8 mouse cellular contexts compared by ENCODE assay signal in the genomic region with DNA sequence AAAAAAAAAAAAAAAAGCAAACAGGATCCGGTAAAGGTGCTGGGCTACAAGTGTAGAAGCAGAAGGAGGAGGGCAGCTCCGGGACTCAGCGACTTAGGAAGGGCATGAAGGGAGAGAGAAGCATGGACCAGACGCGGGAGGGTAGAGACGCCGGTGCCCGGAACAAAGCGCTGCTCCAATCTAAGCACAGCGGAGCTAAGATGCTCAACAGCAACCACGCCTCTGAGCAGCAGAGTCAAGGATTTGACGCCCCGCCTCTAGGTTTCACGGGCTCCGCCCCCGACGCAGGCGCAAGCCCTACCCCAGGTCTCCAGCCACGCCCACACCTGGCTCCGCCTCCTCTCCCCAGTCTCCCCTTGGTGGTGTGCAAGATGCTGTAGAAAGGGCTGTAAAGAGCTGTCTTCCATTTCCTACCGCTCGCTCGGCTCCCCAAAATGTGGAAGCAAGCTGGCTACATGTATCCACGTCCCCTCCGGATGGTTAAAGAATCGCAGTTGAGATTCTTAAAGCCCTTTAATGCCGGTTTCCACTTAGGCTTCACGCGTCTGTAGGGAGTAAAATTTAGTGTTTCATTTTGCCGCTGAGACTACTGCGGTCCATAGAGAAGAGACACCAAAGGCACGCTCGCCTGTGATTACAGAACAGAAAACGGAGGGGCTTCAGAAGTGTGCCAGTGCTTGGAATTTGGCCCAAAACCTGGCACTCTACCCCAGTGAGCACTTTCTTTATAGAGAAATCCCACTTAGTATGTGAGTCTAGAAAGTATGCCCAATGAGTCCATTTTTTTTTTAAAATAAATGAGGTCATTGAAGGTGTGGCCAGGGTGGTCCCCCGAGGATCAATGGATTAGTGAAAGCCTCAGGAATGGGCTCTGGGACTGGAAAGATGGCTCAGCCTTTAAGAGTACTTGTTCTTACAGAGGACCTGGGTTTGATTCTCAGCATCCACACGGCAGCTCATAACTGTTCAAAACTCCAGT. TPM values are rescaled to one million over a fixed set of nuclear protein-coding genes. Genes with fewer than 3 reads are reported as not detected.
A peak's percentile ranks its signal among the peaks of the same experiment; 100 is the strongest.
DNase-seq lines count a peak whose midpoint lies in the region; ATAC-seq and TF ChIP-seq lines count a peak whose summit lies in the region.

A gene (minus strand): TSS at position 211 of the 979 bp plus-strand sequence.

- H3K9me3 ChIP-seq in heart, embryonic 15.5 days (replicated peaks), result no peaks in the 10 kb centered on the region
- H3K9me3 ChIP-seq in liver, embryonic 14.5 days (ENCODE audit: control insufficient read depth, low read length), result no peaks in the 10 kb centered on the region
- no peaks in the 10 kb centered on the region for H3K9me3 ChIP-seq in neural tube, embryonic 11.5 days (ENCODE audit: control insufficient read depth, low read length)
- no peaks in the 10 kb centered on the region for H3K9me3 ChIP-seq in stomach, postnatal 0 days (ENCODE audit: control insufficient read depth, low read length)

- 6% methylated on average over 36 of the region's 36 CpGs for WGBS in heart, embryonic 15.5 days
- WGBS in liver, embryonic 14.5 days (ENCODE audit: insufficient replicate concordance), result 2% methylated on average over 36 of the region's 36 CpGs
- 3% methylated on average over 35 of the region's 36 CpGs for WGBS in neural tube, embryonic 11.5 days
- 3% methylated on average over 36 of the region's 36 CpGs for WGBS in stomach, postnatal 0 days

- peak; percentile 68 for DNase-seq in c-Kit-negative CD71-positive TER-119-positive erythroid progenitor cells, embryonic 14.5 days (ENCODE audit: low read depth, low spot score)
- peak; percentile 75 for DNase-seq in fibroblast of lung, adult 2 months (ENCODE audit: low read depth)
- DNase-seq in kidney, postnatal 25 days, result peak; percentile 94 to 95
- DNase-seq in liver, embryonic 14.5 days (ENCODE audit: low read depth in 3 of 3, low spot score in 3 of 3), result peak; percentile 78 to 83 (median 80)
- DNase-seq in neural tube, embryonic 11.5 days (ENCODE audit: low spot score), result peak; percentile 98
- DNase-seq in stomach, postnatal 0 days (ENCODE audit: low spot score), result peak; percentile 95

- peak within 1 kb of the TSS; percentile 83 for H3K4me2 ChIP-seq in heart, embryonic 15.5 days
- peak within 1 kb of the TSS; percentile 65 for H3K4me2 ChIP-seq in liver, embryonic 14.5 days (ENCODE audit: low read depth)
- peak within 1 kb of the TSS; percentile 97 for H3K4me2 ChIP-seq in neural tube, embryonic 11.5 days (ENCODE audit: low read depth)
- peak within 1 kb of the TSS; percentile 71 for H3K4me2 ChIP-seq in stomach, postnatal 0 days (replicated peaks; ENCODE audit: low read depth)

- peaks cover 14% of the 10 kb centered on the region for H3K4me1 ChIP-seq in heart, embryonic 15.5 days (replicated peaks)
- no peaks in the 10 kb centered on the region; a peak in 1 of 4 replicates for H3K4me1 ChIP-seq in liver, embryonic 14.5 days (replicated peaks; ENCODE audit: control insufficient read depth in 2 of 2, insufficient read depth in 2 of 2, low read length in 1 of 2)
- peaks cover 9% of the 10 kb centered on the region; the same call in 1 of the 2 replicates for H3K4me1 ChIP-seq in neural tube, embryonic 11.5 days (ENCODE audit: control insufficient read depth, insufficient read depth, low read length)
- H3K4me1 ChIP-seq in stomach, postnatal 0 days (replicated peaks; ENCODE audit: control insufficient read depth, insufficient read depth), result no peaks in the 10 kb centered on the region; the same call in 1 of the 2 replicates

- peak; percentile 99 for ATAC-seq in CD4-positive, CD25-positive, alpha-beta regulatory T cell, adult 4 months
- ATAC-seq in heart, embryonic 15.5 days (replicated peaks; ENCODE audit: insufficient number of reproducible peaks, insufficient read depth, low FRiP score, low read depth), result peak; percentile 93
- peak; percentile 81 for ATAC-seq in liver, embryonic 14.5 days (ENCODE audit: insufficient read depth)
- ATAC-seq in neural tube, embryonic 11.5 days (ENCODE audit: insufficient read depth, low FRiP score, low TSS enrichment), result peak; percentile 96
- ATAC-seq in stomach, postnatal 0 days (ENCODE audit: low FRiP score, low TSS enrichment), result peak; percentile 95

- no peak for TF ChIP-seq CTCF in liver, embryonic 14.5 days (IDR thresholded peaks at IDR 0.05; ENCODE audit: low read depth)
- TF ChIP-seq CTCF in stomach, postnatal 0 days (IDR thresholded peaks at IDR 0.05; ENCODE audit: low read depth), result 0 out of 2 replicates have a peak, but pooled peaks have one; percentile 18

- no peak within 1 kb of the TSS for H3K27ac ChIP-seq in heart, embryonic 15.5 days
- H3K27ac ChIP-seq in liver, embryonic 14.5 days, result no peak within 1 kb of the TSS
- H3K27ac ChIP-seq in neural tube, embryonic 11.5 days (ENCODE audit: low read depth, low read length), result peak within 1 kb of the TSS; percentile 51
- H3K27ac ChIP-seq in stomach, postnatal 0 days (replicated peaks), result 0 out of 2 replicates have a peak within 1 kb of the TSS, but pooled peaks have one; percentile 13

- no peak within 1 kb of the TSS for H3K9ac ChIP-seq in heart, embryonic 15.5 days
- peak within 1 kb of the TSS; percentile 36 for H3K9ac ChIP-seq in liver, embryonic 14.5 days (replicated peaks)
- H3K9ac ChIP-seq in neural tube, embryonic 11.5 days (ENCODE audit: low read length), result peak within 1 kb of the TSS; percentile 69
- H3K9ac ChIP-seq in stomach, postnatal 0 days (ENCODE audit: low read length), result peak within 1 kb of the TSS; percentile 41; the same call in 1 of the 2 replicates

- peaks cover 81% of the 10 kb centered on the region for H3K27me3 ChIP-seq in heart, embryonic 15.5 days
- peaks cover 33% of the 10 kb centered on the region for H3K27me3 ChIP-seq in liver, embryonic 14.5 days (ENCODE audit: control insufficient read depth, insufficient read depth, low read length)
- peaks cover 19% of the 10 kb centered on the region for H3K27me3 ChIP-seq in neural tube, embryonic 11.5 days (ENCODE audit: control insufficient read depth, insufficient read depth, low read length)
- 0 out of 2 replicates have a peak, but pooled peaks cover 5% of the 10 kb centered on the region for H3K27me3 ChIP-seq in stomach, postnatal 0 days (ENCODE audit: control insufficient read depth, insufficient read depth, low read length)

- H3K4me3 ChIP-seq in heart, embryonic 15.5 days, result peak within 1 kb of the TSS; percentile 52
- H3K4me3 ChIP-seq in liver, embryonic 14.5 days (ENCODE audit: insufficient read depth in 1 of 2, low read depth in 2 of 2, low read length in 2 of 2), result peak within 1 kb of the TSS; percentile 43 to 47
- peak within 1 kb of the TSS; percentile 76 for H3K4me3 ChIP-seq in neural tube, embryonic 11.5 days (ENCODE audit: low read depth, low read length)
- peak within 1 kb of the TSS; percentile 40 for H3K4me3 ChIP-seq in stomach, postnatal 0 days (ENCODE audit: low read depth, low read length)

- TF ChIP-seq EP300 in liver, embryonic 14.5 days (IDR thresholded peaks at IDR 0.05; ENCODE audit: low read depth), result no peak
- no peak for TF ChIP-seq EP300 in stomach, postnatal 0 days (optimal IDR thresholded peaks at IDR 0.05)

- no peaks in the 10 kb centered on the region for H3K36me3 ChIP-seq in heart, embryonic 15.5 days
- no peaks in the 10 kb centered on the region for H3K36me3 ChIP-seq in liver, embryonic 14.5 days (replicated peaks; ENCODE audit: control insufficient read depth, insufficient read depth, low read depth)
- no peaks in the 10 kb centered on the region for H3K36me3 ChIP-seq in neural tube, embryonic 11.5 days (ENCODE audit: control insufficient read depth, insufficient read depth, low read length)
- no peaks in the 10 kb centered on the region for H3K36me3 ChIP-seq in stomach, postnatal 0 days (ENCODE audit: control insufficient read depth, insufficient read depth, low read length)

RNA-seq across cellular contexts. Expression of the gene that starts here (rescaled TPM):
- polyA plus RNA-seq in CD4-positive, CD25-positive, alpha-beta regulatory T cell, adult 4 months (2017; shearing (Covaris generic)), result 1 to 10 TPM in 1 of 2 experiments, under 1 TPM in 1; 0.63 to 1.3 TPM
- 0.15 and 0.60 TPM in 2 replicates for polyA plus RNA-seq in heart, embryonic 15.5 days (2015; fragmentation: Nextera tagmentation; extraction: Ambion mirVana)
- polyA plus RNA-seq in liver, embryonic 14.5 days (2012; rRNA removed), result 0.09 and 0.22 TPM in 2 replicates
- polyA plus RNA-seq in liver, embryonic 14.5 days (2014; fragmentation: Nextera tagmentation; extraction: Ambion mirVana), result 0.14 and 0.15 TPM in 2 replicates
- 17.4 and 21.8 TPM in 2 replicates for polyA plus RNA-seq in neural tube, embryonic 11.5 days (2014; fragmentation: Nextera tagmentation; extraction: Ambion mirVana)
- polyA plus RNA-seq in stomach, postnatal 0 days (2015; fragmentation: Nextera tagmentation; extraction: Ambion mirVana), result 0.89 and 1.1 TPM in 2 replicates

Comparison
In these comparisons a context has a peak if more than half of its experiments do, and no peak if none do; other contexts are left out.
1. Peak in ATAC-seq, H3K4me3 ChIP-seq and H3K4me2 ChIP-seq in heart, embryonic 15.5 days; RNA of the gene not detected or under 1 TPM.
2. Peak in DNase-seq, ATAC-seq, H3K4me3 ChIP-seq, H3K9ac ChIP-seq and H3K4me2 ChIP-seq in liver, embryonic 14.5 days; RNA of the gene not detected or under 1 TPM.
3. H3K27ac ChIP-seq: peak in neural tube, embryonic 11.5 days (single experiment) and stomach, postnatal 0 days (single experiment); none in heart, embryonic 15.5 days (single experiment) and liver, embryonic 14.5 days (single experiment).
4. Peak in every context shown above with its lines, with median percentiles within 50 percentile points of each other: ATAC-seq, DNase-seq, H3K4me2 ChIP-seq and H3K4me3 ChIP-seq.